Mouse (Mus musculus): ENCODE data around the gene Mettl23.
"Not testable (repeated sequence)": the region's sequence is repeated elsewhere in the genome, so short reads cannot be mapped to it uniquely, and the experiment has no call there.

The Mettl23 gene

DNA sequence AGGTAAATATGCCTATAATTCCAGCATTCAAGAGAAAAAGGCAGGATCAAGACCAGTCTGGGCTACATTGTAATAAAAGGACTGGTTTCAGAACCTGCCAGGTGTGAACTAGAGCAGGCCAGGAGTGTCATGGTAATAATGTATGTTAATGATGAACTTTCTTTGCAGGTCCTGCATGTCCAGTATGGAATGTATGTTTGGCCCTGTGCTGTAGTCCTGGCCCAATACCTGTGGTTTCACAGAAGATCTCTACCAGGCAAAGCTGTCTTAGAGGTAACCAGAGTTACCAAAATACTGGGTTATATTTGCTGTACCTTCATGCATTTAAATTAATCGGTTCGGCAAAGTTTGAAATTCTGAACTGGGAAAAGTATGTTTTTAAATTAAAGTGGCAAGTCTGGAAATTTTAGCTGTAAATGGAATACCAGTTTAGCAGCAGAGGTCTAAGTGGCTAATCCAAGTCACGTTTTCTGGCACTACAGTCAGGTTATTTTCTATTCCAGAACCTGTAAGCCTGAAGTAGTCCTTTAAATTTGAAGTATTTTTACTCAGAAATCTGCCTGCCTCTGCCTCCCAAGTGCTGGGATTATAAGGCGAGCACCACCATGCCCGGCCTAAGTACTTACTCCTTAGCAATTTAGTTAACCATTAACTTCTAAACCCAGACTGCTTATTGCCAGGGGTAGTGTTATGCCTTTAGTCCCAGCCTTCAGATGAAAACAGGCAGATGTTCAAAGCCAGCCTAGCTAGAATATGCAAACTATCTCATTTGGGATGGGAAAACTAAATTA is 5.2 kb downstream of the Mettl23 start:
- DNase-seq: no peak

GRCm38 (mm10) chr11:116848877-116849178 is 5.8 kb downstream of the Mettl23 start:
- not testable (repeated sequence) for DNase-seq

- DNase-seq: no peak
Measured at GRCm38 (mm10) chr11:116849587-116849986, 6.5 kb downstream of the Mettl23 start.

- DNase-seq: no peak
Measured at GRCm38 (mm10) chr11:116850085-116850484, 7.0 kb downstream of the Mettl23 start.

GRCm38 (mm10) chr11:116850833-116851477 is 7.9 kb downstream of the Mettl23 start:
- DNase-seq: no peak

DNA sequence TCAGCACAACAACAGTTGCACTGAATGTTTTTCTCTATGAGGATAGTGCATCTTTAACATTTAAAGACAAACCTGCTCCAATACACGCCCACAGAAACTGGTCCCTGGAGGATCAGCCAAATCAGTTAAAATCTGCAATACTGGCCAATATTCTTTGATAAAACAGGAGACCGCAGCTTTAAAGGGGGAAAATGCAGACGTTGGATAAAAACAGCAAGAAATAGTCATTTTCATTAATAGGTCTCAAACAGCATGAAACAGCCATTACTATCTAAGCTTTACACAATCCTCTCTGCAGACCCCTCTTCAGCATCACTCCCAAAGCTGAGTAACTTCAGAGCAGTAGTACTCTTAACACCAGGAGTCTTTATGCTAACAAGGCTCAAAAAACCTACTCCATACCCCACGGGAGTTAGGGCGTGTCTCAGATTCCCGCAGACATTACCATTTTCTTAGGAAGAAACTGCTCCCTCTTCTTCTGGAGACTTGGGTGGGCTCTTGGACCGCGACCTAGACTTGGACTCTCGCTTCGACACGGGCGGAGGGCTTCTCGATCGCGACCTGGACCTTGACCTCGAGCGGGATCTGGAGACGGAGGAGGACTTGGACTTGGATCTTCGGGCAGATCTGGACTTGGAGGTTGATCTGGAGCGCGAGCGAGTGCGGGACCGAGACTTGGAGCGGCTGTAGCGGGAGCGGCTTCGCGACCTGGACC is 8.7 kb downstream of the Mettl23 start:
- peak in 1 of 2 experiments; percentile 21 for DNase-seq

- peak; percentile 79 to 83 for DNase-seq
Measured at GRCm38 (mm10) chr11:116852291-116852890, 9.3 kb downstream of the Mettl23 start, which contains the start of gene Mfsd11. Gene Mfsd11, plus strand, starts transcription at chr11:116852440.

DNA sequence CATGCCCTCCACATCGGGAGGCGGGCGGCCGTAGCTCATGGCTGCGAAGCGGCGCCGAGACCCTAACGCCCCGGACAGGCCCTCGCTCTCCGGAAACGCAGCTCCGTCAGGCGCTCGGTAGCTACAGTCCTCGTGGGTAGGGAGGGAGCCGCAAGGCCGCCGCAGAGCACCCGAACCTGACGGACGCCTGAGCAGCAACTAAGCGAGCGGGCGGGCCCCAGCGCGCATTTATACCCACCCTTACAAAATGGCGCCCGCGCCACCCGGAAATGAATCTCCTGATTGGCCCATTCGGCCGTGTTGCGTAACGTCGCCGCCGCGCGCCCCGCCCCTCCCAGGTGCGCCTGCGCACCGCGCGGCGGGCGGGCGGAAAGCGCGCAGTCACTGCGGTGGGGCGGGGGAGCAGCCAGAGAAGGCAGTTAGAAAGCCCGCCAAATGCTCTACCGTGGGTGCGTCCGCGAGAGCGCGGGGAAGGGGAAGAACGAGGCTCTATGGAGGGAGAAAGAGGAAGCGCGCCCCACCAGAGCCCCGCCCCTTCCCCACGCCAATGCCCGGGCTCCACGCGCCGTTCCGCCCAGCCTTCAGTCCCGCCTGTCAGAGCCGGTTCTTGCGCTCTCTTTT is 9.9 kb downstream of the Mettl23 start, which contains the start of gene Srsf2:
Gene Srsf2, minus strand, starts transcription at position 204 of the 621 bp plus-strand sequence.
- peak; percentile 97 to 98 for DNase-seq

GRCm38 (mm10) chr11:116853512-116853928 is 10.4 kb downstream of the Mettl23 start:
- peak; percentile 98 to 99 for DNase-seq

- no peak for DNase-seq
Measured at GRCm38 (mm10) chr11:116854279-116854678, 11.2 kb downstream of the Mettl23 start.

GRCm38 (mm10) chr11:116857183-116857850 is 14.2 kb downstream of the Mettl23 start:
- no peak for DNase-seq

DNA sequence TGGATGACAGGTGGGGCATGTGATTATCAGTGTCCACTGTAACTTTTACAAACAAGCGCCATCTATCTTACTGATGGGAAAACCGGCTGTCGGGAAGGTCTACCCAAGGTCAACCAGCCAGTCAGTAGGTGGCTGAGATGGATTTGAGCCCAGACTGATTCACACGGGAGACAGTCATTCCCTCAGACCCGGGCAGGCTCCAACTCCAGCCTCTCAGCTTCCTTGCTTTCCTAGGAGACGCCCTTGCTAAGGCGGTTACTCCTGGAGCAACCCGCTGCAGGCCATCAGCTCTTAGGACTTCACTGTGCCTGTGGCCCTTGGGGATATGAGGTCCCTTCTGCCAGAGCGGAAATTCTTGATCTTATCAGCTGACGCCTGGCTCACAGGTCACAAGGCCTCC is 21.4 kb downstream of the Mettl23 start:
- no peak for DNase-seq

GRCm38 (mm10) chr11:116865945-116866585 is 23.0 kb downstream of the Mettl23 start:
- no peak for DNase-seq

DNA sequence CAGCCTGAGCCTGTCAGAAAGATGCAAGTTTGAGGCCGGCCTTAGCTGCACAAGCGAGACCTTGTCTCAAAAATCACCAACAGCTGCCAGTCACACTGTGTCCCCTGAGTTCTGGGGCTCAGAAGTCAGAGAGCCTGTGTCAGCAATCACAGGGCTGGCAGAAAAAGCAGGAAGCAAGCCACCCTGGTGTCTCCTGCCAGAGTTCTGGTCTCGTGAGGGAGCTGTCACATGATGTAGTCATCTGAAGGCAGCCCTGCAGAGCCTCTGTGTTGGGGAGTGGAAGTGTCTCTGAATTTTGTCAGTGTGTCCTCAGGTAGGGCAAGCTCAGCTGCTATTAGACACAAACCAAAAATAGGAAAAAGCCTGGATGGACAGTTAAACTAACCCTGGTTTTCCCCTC is 25.1 kb downstream of the Mettl23 start:
- DNase-seq: no peak

DNA sequence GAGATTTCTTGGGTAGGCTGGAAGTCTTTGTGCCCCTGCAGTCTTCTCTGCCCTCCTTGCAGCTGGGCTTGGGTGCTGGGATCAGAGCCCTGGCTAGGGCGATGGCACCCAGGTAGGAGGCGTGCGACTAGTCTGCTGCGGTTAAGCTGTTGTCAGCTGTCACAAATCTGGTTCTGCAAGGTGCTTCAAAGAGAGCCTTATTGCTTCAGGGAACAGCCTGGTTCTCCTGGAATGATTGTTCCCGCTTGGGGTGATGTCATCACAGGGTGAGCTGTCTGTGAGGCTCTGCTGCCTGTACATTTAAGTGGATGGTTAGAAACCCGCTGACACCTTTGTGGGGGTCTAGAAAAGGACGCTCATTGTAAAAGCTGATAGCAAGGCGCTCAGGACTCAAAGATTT is 26.1 kb downstream of the Mettl23 start:
- no peak for DNase-seq

DNA sequence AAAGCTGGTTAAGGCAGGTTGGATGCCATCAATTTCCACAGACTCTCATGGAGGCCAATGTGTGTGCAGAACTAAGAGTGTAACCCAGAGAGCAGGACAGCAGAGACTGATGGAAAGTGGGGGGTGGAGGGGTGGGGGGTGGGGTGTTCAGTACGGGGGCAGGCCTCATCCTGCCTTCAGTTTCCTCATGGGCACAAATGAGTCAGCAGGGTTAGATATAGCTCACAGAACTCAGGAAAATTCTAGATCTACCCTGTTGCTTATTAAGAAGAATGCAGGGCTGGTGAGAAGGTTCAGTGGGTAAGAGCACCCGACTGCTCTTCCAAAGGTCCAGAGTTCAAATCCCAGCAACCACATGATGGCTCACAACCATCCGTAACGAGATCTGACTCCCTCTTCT is 26.6 kb downstream of the Mettl23 start:
- no peak for DNase-seq

GRCm38 (mm10) chr11:116871538-116871937 is 28.5 kb downstream of the Mettl23 start:
- DNase-seq: no peak

GRCm38 (mm10) chr11:116873987-116874386 is 30.9 kb downstream of the Mettl23 start:
- no peak for DNase-seq

DNA sequence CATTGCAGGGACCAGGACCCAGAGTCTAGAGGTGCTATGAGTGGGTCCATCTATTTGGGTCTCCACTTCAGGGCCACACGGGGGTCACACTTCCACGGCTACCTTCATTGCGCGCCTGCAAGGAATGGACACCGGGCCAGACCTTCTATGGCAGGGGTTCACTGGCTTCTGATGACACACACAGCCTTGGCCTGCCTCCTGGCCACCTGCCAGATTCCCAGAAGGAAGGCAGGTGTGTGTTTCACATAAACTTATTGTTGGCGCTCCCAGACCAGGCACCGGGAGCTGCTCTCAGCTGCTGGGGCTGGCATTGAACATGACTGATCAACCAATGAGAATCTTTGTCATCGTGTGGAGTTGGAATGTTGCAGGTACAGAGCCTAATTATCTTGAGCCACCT is 35.4 kb downstream of the Mettl23 start:
- DNase-seq: no peak

- DNase-seq: no peak
Measured at GRCm38 (mm10) chr11:116880839-116881238, 37.8 kb downstream of the Mettl23 start.

- DNase-seq: no peak
Measured at GRCm38 (mm10) chr11:116881440-116881839, 38.4 kb downstream of the Mettl23 start.

DNA sequence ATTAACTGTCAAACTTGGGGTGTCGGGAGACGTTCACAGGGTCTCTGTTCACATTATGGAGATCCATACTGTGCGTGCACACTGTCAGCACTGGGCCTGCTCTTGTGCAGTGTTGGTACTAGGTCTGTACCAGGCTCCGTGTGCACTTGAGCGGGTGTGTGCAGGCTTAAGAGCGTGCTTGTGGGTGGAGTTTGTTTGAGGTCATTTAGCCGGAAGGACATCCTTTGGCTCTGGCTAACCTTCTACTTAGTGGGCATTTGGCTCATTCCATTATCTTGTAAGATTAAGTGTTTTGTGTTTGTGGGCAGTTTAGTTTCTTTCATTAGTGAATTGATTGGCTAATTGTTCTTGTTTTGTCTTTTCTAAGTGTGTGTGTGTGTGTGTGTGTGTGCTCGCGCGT is 39.4 kb downstream of the Mettl23 start:
- no peak for DNase-seq

All from B cell, adult 2 months (primary cell).